Mouse (Mus musculus) urinary bladder, postnatal 25 days (tissue): ENCODE results near the gene Tox3.

Experiments used
- DNase-seq: peaks from one replicate; pipeline ENCODE4 v3.0.0; 2022; ENCODE audit warnings: low spot score

Gene Tox3

DNA sequence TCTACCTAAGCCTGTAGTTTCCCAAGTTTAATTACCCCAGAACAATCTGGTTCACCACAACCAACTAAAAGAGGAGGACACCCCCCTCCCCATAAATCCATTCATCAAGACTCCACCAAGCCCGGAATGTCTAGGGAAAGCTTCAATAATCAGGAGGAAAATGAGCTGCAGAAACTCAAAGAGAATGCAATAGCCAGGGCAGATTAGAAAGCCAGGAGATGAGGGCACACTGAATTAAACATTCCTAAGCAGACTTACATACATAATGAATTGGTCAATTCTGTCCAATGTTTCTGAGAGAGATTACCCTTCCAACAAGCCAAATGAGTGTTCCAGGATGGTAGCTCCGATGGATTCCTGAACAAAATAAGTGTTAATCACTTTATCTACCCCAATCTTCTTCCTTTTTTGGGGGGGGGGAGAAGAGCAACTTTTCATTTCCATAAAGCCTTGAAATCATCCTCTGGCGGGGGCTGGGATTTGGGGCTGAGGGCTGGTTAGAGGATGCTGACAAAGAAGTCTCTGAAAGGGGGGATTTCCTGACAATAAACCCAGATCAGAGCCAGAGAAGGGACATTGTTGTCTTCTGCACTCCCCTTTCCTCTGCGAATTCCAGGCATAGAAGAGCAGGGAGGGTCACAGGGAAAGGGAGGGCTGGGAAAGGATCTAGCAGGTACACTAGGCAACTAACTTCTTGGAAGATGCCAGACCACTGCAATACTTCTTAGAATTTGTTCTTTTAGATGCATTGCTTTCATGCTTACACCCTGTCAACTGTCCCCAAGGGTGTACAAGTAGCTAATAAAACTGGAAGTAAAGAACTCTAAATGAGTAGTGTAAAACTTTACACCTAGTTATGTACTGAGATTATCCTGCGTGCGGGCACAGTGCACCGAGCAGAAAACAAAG is 17.5 kb downstream of the Tox3 start:
- no peak for DNase-seq

DNA sequence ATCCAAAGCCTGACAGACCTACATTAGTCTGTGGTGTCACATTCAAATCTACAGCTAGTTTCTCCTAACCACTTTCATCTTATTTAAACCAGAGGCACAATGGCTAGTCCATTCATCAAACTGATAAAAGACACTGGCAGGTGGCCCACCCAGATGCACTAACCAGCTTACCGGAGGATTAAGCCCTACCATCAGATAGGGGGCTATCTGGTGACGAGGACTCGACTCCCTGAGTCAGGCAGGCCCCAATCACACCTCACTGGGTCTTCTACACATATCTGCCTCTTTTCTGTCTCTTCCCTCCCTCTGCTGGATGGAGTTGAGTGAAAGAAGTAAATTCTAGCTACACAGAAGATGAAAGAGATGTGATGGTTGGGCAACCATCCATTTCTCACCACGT is 24.3 kb downstream of the Tox3 start:
- DNase-seq = no peak

DNA sequence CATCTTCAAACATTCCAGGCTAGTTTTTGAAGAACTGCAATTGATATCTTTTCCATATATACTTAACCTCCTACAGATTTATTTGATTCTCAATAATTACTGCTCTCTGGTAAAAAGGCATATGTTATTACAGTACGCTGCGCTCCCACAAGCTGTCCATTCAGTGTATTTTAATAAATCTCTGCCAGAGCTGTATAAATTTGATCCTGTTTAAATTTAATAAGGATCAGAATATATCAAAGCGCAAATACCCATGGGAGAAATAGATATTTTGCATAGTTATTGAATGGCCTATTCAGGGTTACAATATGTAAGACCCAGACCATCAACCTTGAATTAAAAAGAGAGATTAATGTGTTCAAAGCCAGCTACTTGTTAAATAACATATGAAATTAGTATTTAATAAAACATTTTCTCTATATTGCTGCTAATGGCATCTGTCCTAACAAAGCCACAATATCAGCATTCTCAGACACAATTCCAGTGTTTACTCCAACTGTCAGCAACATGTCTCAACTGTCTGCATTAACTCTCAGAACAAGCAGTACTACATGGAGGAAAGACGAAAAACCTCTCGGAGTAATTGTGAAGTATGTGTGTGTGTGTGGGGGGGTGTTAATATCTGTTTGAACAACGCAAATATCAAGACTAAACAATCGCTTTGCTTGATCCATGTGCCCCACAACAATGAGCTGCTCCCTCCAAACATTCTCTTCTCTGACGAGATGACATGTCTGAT is 25.3 kb downstream of the Tox3 start:
- no peak for DNase-seq

DNA sequence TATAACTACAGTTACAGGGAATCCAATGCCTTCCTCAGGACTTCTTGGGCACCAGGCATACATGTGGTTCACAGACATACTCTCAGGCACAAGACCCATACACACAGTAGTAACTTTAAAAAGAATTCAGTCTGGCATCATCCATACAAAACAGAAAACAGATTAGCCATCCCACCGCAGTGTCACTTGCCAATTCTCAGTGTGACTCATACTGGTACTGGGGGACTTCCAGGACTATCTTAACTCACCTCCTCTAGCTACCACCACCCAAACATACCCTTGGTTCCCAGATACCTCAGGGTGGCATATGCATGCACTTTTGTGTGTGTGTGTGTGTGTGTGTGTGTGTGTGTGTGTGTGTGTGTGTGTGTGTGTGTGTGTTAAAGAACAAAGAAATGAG is 26.9 kb downstream of the Tox3 start:
- no peak for DNase-seq

DNA sequence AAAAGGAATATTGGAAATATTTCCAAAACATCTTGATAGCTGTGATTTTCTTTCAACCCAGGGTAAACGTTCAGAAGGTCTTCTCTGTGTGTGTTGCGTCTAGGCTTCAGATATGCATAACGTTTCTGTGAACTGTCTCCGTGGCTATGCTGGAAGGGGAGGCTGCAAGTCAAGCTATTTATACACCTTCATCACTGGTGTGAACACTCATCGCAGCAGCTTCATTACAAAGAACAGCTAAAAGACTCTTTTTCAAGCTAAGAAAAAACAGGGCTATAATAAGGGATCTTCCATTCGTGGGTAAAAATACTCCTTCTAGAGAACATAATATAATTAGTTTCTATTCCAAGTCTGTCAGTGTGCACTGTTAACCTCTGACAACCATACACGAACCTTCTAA is 33.8 kb downstream of the Tox3 start:
- DNase-seq = no peak

DNA sequence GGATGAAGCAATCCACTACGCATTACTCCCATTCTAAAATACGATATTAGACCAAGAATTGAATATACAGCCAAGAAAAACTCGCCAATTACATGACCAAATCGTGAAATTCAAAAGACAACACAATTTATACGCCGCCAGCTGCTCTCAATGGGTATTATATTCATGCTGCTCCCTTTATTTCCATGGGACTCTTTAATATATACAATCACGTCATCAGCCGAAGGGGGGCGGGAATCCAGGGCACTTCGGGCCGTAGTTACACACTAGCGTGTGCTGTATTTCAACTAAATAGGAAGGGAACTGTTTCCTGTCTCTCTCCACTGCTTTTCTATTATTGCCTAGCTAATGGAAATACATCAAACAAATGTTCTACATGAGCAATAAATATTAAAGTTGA is 45.2 kb downstream of the Tox3 start:
- DNase-seq = no peak

DNA sequence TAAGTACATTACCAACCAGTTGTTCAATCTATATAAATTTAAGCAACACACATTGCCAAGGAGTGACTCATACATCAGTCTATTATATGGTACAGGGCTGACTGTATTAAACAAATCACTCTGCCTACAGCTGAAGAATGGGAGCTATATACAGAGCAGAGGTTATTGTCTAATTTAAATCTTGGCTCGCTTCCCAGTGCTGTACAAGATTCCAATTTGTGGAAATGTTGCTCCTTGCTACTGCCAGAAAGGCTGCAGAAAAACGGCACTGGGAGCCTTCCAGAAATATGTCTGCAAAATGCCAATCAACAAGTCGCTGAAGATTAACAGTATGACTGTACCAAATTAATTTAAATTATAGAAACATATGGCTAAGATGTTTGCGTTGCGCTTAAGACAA is 45.9 kb downstream of the Tox3 start:
- no peak for DNase-seq

DNA sequence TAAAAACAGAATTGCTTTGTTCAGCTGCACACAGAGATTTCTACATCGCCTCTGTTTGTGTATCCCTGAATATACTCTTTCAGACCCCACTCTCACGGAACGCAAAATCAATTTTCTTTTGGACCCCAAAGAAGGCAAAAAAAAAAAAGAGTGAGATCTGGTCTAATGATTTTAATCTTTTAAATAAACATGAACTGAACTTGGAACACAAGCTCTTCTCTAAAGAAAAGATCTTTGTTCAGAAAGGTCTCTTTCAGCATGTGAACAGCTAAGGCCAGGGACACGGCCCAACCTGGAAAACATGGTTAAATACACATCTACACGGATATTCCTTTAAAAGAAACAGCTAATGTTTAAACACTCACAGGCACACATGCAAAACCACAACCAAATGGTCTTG is 46.6 kb downstream of the Tox3 start:
- DNase-seq = no peak

DNA sequence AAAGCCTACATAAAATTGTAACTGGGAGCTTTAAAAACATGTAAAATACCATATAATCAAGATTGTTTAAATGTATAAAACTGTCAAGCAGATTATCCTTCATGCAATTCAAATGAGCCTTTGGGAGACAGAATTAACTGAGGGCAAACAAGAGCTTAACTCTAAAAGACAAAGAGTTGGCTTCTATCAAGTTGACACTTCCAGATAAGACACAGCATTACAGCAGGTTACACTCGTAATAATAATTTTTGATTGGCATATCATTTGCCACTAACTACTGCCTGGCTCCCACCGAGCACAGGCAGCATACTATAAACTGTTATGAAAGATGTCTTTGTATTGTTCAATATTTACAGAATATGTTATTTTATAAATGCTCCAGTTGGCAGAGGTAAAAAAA is 47.2 kb downstream of the Tox3 start:
- DNase-seq = no peak

DNA sequence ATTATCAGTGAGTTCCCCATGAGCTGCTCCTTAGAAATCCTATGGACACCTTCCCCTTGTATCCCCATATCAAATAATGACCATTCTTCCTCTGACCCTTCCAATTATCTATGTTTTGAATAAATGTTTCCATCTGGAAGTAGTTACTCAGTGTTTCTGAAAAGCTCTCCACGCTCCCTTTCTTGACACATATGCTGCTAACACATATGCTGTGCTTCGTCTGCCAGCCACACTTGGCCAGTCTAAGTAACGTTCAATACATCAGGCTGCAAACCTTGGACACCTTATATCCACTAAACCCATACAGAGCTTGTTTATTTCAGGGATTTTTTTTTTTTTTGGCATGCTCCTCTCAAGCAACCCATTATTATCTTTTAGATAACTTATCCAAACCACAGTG is 54.1 kb downstream of the Tox3 start:
- DNase-seq = no peak

DNA sequence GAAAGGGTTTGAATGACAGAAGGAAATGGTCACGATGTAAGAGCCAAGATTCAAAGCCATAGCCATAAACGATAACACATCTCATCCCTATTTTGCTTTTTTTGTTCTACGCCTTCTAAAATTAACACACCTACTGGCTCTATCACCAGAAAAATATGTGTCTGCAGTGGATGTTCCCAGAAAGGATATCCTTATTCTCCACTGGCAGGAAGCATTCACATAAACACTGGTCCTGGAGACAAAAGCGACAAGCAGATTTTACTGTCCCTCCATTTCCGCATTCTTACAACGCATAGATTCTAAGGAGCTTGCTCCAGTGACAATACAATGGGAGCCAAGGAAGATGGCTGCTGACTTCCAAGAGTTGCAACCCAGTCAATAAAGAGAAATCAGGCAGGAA is 57.3 kb downstream of the Tox3 start:
- DNase-seq = no peak

DNA sequence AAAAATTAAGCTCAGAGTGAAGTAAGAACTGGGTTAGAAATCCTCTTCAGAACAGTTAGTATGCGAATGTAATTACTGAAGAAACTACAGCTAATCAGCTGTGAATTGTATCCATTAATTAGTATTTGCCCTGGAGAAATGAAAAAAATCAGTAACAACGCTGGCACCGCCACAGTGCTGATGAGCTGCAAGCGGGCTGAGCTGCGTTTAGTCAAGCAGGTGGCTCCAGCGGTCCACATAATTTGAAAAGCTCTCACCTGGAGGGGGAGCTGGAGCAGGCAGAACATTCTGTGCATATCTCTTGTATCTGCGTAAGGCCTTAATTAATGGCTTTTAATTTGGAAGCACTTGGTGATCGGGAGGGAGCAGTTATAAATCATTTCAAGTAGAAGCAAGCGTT is 71.4 kb downstream of the Tox3 start:
- no peak for DNase-seq

DNA sequence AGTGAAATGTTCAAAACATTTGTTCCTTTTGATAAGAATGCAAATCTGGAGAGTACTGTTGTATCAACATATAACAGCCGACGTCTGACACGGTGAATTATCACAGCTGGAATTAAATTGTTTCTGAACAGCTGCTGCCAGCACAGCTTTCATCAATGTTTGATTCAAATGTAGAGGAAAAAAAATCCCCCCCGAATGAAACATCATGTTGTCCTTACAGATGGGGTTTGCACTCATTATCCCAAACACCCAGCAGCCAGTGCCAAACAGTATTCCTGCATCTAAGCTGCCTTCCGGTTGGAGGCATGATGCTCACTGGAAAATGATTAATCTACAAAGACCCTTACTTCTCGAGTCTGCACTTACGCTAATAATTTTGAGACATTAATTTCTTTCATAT is 75.0 kb downstream of the Tox3 start:
- no peak for DNase-seq

DNA sequence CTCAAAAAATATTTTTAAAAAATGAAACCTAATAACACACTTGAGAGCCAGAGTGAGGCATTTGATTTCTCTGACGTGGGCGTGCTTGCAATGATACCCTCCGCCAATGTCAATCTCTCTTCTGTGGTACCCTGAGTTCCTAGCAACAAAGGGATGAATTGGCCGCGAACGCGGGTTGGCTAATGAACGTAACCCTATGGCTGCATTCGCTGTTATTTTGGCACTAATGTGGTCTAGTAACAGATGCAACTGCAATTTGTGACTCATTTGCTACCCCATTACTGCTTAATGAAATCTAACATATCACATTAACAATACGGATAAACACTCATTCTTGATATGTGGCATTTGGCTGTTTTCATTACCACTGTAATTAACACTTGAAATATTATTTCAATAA is 76.2 kb downstream of the Tox3 start:
- DNase-seq = no peak

DNA sequence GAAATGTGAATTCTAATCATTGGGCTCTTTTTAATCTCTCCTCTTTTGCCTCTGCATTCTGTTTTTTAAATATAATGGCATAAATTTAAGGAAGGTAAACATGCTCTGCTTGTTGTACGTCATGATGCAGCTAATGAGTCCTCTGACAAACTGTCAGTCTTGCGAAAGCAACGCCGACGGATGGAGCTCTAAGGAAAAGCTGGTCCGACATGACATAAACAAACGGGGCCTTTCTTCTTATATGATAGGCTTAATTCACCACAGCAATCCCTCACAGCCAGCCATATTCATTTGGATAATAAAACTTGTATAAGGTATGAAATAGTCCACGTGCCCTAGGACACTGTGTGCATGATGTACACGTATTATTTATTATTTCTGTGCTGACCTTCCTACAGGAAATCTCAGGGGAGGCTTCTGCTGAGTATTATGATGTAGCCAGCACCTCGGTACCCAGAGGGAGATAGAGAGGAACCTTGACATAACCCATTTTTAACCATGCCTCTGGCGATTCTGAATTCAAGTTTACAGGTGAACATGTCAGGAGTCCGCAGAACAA is 80.4 kb downstream of the Tox3 start:
- no peak for DNase-seq

DNA sequence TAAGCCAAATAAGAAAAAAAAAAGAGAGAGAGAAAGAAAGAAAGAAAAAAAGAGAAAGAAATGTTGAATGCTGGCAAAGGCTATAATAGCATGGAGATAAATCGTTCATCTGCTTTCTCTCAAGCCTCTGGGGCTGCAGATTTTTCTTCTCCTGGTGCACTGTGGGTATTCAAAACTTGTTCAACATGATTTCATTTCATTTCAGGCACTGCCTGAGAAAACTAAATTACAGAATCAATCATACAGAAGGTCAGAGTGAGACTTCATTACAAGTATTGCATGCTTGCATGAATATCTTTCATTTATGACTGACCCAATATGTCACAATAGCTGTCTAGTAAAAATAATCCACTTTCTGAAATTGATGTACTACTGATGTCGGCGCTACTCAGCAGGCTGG is 81.2 kb downstream of the Tox3 start:
- DNase-seq = no peak

DNA sequence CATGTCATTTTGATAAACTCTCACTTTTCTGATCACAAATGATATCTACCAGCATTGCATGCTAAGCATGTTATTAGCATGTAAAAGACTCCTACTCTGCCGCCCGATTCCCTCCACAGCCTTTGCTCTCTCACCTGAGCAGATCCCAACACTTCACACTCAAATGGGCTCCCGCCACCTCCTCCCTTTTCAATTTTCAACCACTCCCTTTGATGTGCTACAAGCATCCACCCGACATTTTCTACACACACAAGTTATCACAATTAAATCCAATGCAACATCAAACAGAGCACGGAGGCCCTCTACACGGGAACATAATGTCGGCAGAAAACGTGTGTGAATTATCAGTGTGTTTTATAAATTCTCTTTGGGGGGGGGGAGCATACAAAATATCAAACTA is 81.9 kb downstream of the Tox3 start:
- DNase-seq = no peak

DNA sequence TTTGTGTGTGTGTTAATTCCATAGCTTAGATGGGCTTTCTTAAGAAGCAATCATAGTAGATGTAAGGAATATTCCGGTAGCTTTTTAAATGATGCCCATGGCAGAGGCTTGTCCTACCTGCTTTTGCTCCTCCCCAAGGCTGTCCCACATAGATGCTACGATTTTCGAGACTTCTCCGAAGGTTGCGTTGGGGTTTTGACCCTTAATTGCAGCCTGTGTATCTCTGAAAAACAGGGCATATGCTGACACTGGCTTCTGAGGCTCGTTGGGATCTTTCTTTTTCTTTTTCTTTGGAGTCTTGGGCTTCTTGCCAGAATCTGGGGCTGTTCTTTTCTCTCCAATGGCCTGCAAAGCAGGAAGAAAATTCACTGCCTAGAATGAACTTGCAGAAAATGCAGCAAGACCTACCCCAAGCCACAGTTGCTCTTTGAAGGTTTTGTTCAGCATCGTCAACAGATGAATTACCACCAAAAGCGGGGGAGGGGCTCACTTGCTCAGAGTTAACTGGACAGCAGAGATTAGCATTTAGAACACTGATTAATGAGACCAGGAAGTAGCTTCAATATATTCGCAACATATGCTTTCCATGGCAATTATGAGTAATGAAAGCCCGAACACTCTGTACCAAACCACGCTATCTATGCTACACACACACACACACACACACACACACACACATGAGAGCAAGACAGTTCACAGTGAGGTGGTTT is 93.8 kb downstream of the Tox3 start:
- DNase-seq = no peak

DNA sequence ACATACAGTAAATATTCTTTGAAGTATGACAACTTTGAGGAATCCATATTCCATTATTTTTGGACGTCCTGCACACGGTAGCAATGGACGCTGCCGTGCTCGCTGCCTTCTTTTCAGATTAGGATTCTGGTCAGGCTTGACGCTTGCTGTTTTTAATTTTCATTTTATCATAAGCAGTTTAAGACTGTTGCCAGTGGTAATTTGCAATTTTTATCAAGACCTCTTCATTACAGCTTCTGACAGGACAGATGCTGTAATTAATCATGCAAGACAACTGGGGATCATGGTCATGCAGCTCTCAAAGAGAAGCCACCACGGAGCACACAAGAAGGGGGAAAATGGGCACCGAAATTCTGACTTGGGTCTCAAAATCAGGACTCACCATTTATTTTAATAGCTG is 101.8 kb downstream of the Tox3 start:
- no peak for DNase-seq

DNA sequence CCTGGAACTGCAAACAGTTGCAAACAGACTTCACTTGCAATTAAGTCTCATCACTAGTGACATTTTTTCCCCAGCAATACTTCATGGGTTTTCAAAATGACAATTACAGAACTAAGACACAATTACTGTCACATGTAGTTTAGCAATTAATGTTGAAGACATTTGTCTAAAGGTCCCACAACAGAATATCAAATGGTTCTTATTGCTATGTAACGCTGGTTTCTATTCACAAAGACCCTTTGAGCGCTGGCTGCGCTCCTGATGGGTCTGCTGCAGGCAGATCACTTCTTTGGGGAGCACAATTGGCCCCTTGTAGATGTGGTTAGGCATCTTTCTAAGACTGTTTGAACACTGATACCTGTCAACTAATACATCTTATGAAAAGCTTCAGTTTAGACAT is 102.3 kb downstream of the Tox3 start:
- DNase-seq = no peak

DNA sequence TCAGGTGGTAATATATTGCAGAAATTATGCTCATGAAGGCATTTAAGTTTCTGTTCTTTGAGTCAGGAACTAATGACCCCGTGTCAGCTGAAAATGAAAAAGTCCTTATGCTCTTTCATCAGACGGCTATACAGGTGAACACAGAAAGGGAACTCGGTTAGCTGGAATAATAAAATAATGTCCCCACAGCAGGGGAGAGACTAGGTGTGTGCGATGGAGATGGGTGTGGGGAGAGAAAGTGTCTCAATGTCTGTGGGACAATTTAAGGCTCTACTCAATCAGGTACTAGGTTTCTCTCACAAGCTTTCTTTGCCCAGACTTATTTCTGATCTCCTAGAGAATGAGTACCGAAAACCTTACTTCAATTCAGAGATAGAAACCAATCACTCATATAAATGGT is 103.0 kb downstream of the Tox3 start:
- no peak for DNase-seq

DNA sequence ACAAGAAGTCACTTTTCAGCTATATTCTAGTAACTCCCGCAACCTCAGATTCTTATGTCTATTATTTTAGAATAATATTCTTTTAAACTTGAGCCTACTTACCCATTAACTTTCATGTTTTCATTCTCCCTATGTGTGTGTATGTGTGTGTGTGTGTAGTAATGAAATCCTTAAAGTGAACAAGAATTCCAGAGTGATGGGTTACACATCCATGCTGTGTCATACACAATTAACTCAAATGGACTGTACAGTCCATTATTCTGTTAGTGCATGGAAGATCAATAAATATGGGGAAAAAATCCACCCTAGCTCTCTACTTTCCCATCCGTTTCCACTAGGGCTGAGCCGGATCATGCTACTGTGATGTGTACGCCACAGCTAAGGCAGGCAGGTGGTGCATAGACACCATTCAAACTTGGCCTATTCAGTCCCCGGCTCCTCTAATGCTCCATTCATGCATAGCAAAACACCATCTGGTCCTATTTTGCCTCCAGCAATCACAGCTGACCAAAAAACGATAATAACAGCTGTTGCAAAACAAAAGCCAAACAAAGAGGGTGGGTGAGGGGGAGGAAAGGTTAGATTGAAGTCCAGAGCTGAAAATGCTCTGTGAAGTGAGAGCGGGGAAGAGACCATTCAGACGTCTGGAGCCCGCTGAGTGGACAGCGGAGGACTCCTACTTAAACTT is 103.5 kb downstream of the Tox3 start:
- DNase-seq = no peak
